Mouse (Mus musculus) liver, embryonic 14.5 days (tissue): ENCODE data around the gene Hivep3.

Source experiments
- CTCF ChIP-seq: IDR thresholded peaks from 2 replicates; pipeline ENCODE4 v1.5.1; 2016; ENCODE audit warnings: antibody characterized with exemption, low read depth, control low read depth
- EP300 ChIP-seq: IDR thresholded peaks from 2 replicates; pipeline ENCODE4 v1.6.1; 2016; ENCODE audit warnings: antibody characterized with exemption, low read depth

DNA sequence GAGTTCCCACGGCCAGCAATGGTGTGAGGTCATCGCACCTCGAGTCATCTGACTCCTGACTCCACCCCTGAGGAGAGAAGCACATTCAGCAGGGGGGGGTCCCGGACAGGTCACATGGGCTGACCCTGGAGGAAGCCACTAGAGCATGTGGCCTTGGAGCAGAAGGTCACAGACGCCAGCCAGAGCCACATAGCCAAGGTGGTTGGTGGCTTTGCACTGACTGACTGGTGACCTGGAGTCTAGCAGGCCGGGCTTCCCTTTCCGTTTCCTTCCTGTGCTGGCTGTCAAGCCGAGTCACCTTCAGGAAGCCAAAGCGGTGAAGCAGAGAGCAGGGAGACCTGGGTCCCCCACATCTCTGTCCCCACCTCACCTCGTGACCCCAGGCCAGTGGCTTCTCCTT lies 278.2 kb downstream of the Hivep3 start:
- TF ChIP-seq CTCF (no peak), EP300 (no peak)
